Mouse (Mus musculus): ENCODE measurements at regions not wholly inside any gene's neighbourhood (a gene's known extent, or its start where the extent isn't known, plus 50 kb on each side); places are given as distances from the start of the nearest gene placed in this dataset.

DNA sequence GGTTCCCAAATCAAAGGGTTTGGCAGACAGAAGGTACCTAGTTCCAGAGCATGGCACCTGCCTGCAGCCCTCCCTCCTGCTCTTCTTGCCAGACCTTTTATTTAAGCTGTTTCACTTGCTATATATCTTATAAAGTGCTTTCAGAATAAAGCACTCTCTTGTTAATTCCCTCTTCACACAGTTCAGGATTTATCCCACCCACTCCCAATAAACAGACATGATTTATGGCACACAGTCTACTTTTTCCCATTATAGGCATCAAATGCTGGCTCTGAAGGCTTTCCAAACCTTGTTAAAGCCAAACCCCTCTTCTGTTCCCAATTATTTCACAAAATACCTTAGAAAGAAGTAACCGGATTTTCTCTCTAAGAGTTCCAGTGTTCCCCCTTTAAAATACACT, 226.6 kb downstream of the Dnajb9 start:
- Histone ChIP-seq H3K4me3 (ENCODE audit: insufficient read depth, low read length) (no peak overlapping the region), H3K27ac (ENCODE audit: insufficient read depth, low read depth, low read length) (no peak overlapping the region), H3K4me1 (ENCODE audit: control insufficient read depth, insufficient read depth, low read length) (no peaks in the 10 kb centered on the region)
- TF ChIP-seq POLR2A (IDR thresholded peaks at IDR 0.05; ENCODE audit: borderline replicate concordance, low read depth, low read length) = no peak
- TF ChIP-seq CTCF (IDR thresholded peaks at IDR 0.05; ENCODE audit: low read depth, low read length) = no peak

DNA sequence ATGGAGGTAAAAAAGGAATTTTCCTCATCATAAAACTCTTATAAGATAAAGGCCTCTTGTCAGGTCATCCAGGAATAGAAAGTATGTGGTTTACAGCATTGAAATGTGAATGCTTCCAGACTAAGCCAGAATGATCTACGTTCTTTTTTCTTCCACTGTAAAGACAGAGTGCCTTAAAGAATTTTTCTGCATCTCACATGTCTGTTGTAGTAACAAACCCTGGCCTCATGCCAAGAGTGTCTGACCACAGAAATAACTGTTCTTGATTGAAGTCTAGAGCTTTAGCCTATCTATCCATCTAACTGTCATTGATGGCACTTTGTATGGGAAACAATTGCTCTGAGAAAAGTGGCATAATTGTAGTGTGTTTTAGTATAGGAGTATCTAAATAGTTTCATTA, 246.2 kb downstream of the Dnajb9 start:
- TF ChIP-seq CTCF (IDR thresholded peaks at IDR 0.05; ENCODE audit: low read depth, low read length) = no peak
- TF ChIP-seq POLR2A (IDR thresholded peaks at IDR 0.05; ENCODE audit: borderline replicate concordance, low read depth, low read length) = no peak
- Histone ChIP-seq H3K27ac (ENCODE audit: insufficient read depth, low read depth, low read length) (no peak overlapping the region), H3K4me3 (ENCODE audit: insufficient read depth, low read length) (no peak overlapping the region), H3K4me1 (ENCODE audit: control insufficient read depth, insufficient read depth, low read length) (no peaks in the 10 kb centered on the region)

DNA sequence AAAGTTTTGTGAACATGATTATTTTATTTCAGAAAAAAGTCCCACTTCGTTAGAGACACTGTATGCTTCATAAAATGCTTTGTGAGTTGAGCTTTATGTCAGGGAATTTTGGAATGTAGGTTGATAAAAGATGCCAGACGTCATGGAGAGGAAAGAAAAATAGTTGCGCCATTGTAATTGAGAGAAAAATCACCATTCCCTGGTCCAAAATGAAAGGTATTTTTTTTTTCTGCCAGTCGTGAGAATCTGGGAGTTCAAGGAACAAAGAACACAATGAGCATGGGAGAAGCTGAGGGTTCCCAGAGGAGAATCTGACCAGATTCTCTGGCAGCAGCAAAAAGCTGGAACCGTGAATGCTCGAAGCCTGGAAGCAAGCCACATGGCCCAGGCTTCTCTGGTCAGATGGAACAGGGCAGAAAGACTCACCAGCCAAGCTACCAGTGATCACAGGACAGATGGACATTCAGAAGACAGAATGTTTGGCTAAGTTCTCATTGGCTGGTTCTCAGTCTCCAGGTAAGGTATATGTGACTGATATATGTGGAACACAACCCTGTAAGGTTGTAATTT, 247.5 kb downstream of the Dnajb9 start:
- H3K4me3 ChIP-seq (ENCODE audit: insufficient read depth, low read length) = no peak overlapping the region
- TF ChIP-seq POLR2A (IDR thresholded peaks at IDR 0.05; ENCODE audit: borderline replicate concordance, low read depth, low read length) = no peak
- TF ChIP-seq CTCF (IDR thresholded peaks at IDR 0.05; ENCODE audit: low read depth, low read length) = no peak
- H3K27ac ChIP-seq (ENCODE audit: insufficient read depth, low read depth, low read length) = no peak overlapping the region
- no peaks in the 10 kb centered on the region for H3K4me1 ChIP-seq (ENCODE audit: control insufficient read depth, insufficient read depth, low read length)

DNA sequence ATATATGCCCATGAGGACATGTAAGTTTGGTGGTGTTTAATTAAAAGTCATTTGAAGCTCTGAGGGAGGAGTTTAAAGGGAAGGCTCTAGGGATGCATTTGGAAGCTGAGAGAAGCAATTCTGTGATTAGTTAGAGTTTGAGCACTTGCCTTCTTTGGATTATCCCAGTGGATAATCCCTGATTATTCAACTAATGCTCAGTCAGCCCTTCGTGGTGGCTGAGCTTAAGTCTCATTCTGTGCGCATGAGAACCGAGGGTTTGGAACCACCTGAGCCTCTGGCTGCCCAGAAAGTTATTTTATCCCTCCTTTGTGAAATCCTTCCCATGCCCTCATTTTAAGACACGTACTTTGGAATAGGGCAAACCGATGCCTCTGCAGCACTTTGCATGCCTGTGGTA, 285.9 kb downstream of the Dnajb9 start:
- Histone ChIP-seq H3K27ac (ENCODE audit: insufficient read depth, low read depth, low read length) (no peak overlapping the region), H3K4me1 (ENCODE audit: control insufficient read depth, insufficient read depth, low read length) (no peaks in the 10 kb centered on the region), H3K4me3 (ENCODE audit: insufficient read depth, low read length) (no peak overlapping the region)
- TF ChIP-seq POLR2A (IDR thresholded peaks at IDR 0.05; ENCODE audit: borderline replicate concordance, low read depth, low read length) (no peak), CTCF (IDR thresholded peaks at IDR 0.05; ENCODE audit: low read depth, low read length) (no peak)

DNA sequence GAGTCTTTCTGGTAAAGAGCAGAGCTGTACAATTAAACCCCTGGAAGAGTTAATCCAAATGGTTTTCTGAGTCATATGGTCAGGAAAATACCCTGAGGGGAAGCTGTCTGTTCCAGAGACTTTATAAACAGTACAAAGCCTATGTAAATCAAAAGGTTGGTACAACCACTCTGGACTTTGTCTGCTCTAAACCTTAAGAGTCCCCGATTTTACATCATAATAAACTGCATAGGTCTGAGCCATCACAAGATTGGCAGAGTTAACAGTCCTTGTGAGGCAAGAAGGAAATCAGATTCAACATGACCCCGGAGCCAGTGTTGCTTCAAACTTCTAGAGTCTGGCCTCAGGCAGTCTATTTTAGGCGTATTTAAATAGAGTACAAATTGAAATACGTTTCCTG, 289.7 kb downstream of the Dnajb9 start:
- no peak for TF ChIP-seq CTCF (IDR thresholded peaks at IDR 0.05; ENCODE audit: low read depth, low read length)
- no peak for TF ChIP-seq POLR2A (IDR thresholded peaks at IDR 0.05; ENCODE audit: borderline replicate concordance, low read depth, low read length)
- H3K4me3 ChIP-seq (ENCODE audit: insufficient read depth, low read length) = no peak overlapping the region

DNA sequence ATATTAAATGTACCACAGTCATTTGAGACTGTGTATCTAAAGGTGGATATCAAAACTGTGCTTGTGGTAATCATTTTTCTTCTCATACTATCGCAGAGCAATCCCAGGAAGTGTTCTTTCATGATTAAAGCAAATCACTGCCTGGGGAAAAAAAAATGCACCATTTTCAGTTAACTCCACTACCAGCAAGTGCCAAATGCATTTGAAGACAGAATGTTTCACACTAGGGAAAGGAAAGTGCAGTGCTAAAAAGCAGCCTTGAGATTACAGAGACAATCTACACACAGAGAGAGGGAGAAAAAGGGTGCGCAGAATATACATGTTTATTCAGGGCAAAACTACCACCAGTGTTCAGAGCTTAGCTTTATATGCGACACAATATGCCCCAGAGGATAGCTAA, 291.0 kb downstream of the Dnajb9 start:
- no peak for TF ChIP-seq POLR2A (IDR thresholded peaks at IDR 0.05; ENCODE audit: borderline replicate concordance, low read depth, low read length)
- TF ChIP-seq CTCF (IDR thresholded peaks at IDR 0.05; ENCODE audit: low read depth, low read length) = no peak
- no peak overlapping the region for H3K27ac ChIP-seq (ENCODE audit: insufficient read depth, low read depth, low read length)
- H3K4me3 ChIP-seq (ENCODE audit: insufficient read depth, low read length) = no peak overlapping the region
- H3K4me1 ChIP-seq (ENCODE audit: control insufficient read depth, insufficient read depth, low read length) = no peaks in the 10 kb centered on the region

More for the DNA sequence above, 289.7 kb downstream of the Dnajb9 start:
- Histone ChIP-seq H3K4me1 (ENCODE audit: control insufficient read depth, insufficient read depth, low read length) (no peaks in the 10 kb centered on the region), H3K27ac (ENCODE audit: insufficient read depth, low read depth, low read length) (no peak overlapping the region)

DNA sequence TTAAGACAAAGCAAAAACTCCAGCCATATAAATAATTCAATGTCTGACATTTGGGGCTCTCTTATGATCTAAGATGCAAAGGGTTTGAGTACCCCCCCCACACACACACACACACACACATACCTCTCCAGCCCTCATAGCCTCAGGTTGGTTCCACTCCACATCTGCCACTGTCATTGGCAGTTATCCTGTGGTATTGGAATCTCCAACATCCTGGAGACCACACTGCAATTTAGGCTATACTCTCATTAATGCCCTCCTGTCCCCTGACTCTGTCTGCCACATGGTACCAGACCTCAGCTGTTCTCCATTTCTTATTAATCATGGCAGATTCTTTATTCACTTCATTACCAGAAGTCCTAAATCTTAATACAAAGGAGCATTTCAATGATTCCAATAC, 293.3 kb downstream of the Dnajb9 start:
- H3K27ac ChIP-seq (ENCODE audit: insufficient read depth, low read depth, low read length) = no peak overlapping the region
- TF ChIP-seq POLR2A (IDR thresholded peaks at IDR 0.05; ENCODE audit: borderline replicate concordance, low read depth, low read length) (no peak), CTCF (IDR thresholded peaks at IDR 0.05; ENCODE audit: low read depth, low read length) (no peak)
- no peak overlapping the region for H3K4me3 ChIP-seq (ENCODE audit: insufficient read depth, low read length)
- no peaks in the 10 kb centered on the region for H3K4me1 ChIP-seq (ENCODE audit: control insufficient read depth, insufficient read depth, low read length)

DNA sequence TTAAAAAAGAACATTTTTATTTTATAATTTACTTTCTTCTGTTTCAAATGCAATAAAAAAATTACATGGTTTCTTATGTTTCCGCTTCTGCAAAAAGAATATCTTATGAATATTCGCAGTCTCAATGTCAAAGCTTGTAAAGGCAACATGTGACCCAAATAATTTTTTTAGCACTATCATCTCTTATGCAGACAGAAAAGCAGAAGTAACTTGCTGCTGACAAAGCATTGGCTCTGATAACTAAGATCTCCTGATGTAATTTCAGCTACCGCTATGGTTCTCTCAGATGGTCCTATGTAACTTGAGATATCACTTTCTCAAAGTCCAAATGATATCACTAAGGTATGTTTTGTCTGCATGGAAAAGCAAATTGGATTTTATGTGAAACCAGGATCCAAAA, 310.9 kb downstream of the Dnajb9 start:
- Histone ChIP-seq H3K4me1 (ENCODE audit: control insufficient read depth, insufficient read depth, low read length) (no peaks in the 10 kb centered on the region), H3K4me3 (ENCODE audit: insufficient read depth, low read length) (no peak overlapping the region), H3K27ac (ENCODE audit: insufficient read depth, low read depth, low read length) (no peak overlapping the region)
- TF ChIP-seq CTCF (IDR thresholded peaks at IDR 0.05; ENCODE audit: low read depth, low read length) = no peak
- TF ChIP-seq POLR2A (IDR thresholded peaks at IDR 0.05; ENCODE audit: borderline replicate concordance, low read depth, low read length) = no peak

DNA sequence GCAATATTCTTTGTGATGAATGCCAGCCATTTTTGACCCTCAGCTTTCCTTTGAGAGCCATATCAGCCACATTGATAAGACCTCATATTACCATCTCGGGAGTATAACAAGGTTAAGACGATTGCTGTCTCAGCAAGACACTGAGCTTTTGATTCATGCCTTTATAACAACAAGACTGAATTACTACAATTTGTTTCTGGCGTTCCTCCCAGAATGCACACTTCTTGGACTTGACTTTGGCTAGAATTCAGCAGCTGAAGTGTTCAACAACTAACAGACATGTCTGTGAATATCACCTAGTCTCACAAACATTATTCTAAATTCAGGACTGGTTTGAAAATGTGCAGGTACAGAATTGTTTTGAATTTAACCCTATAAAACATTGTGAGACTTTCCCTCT, 324.5 kb downstream of the Dnajb9 start:
- no peak for TF ChIP-seq POLR2A (IDR thresholded peaks at IDR 0.05; ENCODE audit: borderline replicate concordance, low read depth, low read length)
- no peak for TF ChIP-seq CTCF (IDR thresholded peaks at IDR 0.05; ENCODE audit: low read depth, low read length)
- no peak overlapping the region for H3K27ac ChIP-seq (ENCODE audit: insufficient read depth, low read depth, low read length)
- H3K4me1 ChIP-seq (ENCODE audit: control insufficient read depth, insufficient read depth, low read length) = no peaks in the 10 kb centered on the region
- H3K4me3 ChIP-seq (ENCODE audit: insufficient read depth, low read length) = no peak overlapping the region

DNA sequence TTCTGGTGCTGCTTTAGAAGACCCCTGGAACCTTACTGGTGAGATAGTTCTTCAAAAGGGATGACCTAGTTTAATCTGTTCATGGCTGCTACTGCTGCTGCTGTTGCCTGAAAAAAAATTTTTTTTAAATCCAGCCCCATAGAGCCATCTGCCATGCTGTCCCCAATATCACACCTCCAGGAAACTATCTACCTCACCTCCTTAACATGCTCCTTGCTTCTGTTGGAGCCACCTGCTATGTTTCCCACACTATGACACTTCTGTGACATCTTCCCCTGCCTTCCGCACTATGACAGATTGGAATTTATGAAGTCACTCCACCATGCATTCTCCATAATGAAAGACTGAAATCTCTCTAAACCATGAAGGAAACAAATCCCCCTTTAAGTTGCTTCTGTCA, 349.6 kb downstream of the Dnajb9 start:
- TF ChIP-seq POLR2A (IDR thresholded peaks at IDR 0.05; ENCODE audit: borderline replicate concordance, low read depth, low read length) = no peak
- TF ChIP-seq CTCF (IDR thresholded peaks at IDR 0.05; ENCODE audit: low read depth, low read length) = no peak
- Histone ChIP-seq H3K27ac (ENCODE audit: insufficient read depth, low read depth, low read length) (no peak overlapping the region), H3K4me3 (ENCODE audit: insufficient read depth, low read length) (no peak overlapping the region), H3K4me1 (ENCODE audit: control insufficient read depth, insufficient read depth, low read length) (no peaks in the 10 kb centered on the region)

DNA sequence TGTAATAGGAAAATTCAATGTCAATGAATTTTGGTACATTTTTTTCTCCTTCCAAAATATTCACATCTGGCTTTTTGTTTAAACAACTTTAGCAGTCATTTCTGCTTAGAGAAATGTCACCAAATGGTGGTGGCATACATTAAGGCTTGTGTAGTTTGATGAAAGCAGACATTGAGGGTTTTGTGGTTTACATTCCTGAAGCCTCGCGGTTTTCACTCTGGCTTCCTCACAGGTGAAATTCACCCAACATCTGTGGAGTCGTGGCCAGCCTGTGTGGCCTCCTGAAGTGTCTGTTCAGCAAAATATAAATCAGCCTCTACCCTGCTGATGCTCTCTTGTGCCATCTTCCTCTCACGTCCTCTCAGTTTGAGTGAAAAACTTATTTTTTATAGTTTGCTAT, 353.8 kb downstream of the Dnajb9 start:
- Histone ChIP-seq H3K4me3 (ENCODE audit: insufficient read depth, low read length) (no peak overlapping the region), H3K27ac (ENCODE audit: insufficient read depth, low read depth, low read length) (no peak overlapping the region), H3K4me1 (ENCODE audit: control insufficient read depth, insufficient read depth, low read length) (no peaks in the 10 kb centered on the region)
- TF ChIP-seq CTCF (IDR thresholded peaks at IDR 0.05; ENCODE audit: low read depth, low read length) (no peak), POLR2A (IDR thresholded peaks at IDR 0.05; ENCODE audit: borderline replicate concordance, low read depth, low read length) (no peak)
